Mouse (Mus musculus) gastrocnemius, adult 8-10 months (tissue): ENCODE results near the gene 2410131K14Rik. TPM values are rescaled to one million over a fixed set of nuclear protein-coding genes. Genes with fewer than 3 reads are reported as not detected.

Experiments
- DNase-seq, 2 experiments: peaks; one replicate each; pipeline ENCODE4 v3.0.0; 2022; ENCODE audit warnings: low spot score in 2 of 2
- total RNA-seq, 4 experiments: library from RNA; stranded (reverse); gene quantifications; 2 replicates each; pipeline ENCODE4 v1.2.4; 2022

2410131K14Rik gene
- total RNA-seq, 4 experiments from 2014 or later, result 3.6 to 5.9 (median 4.9) TPM

GRCm38 (mm10) chr5:118310389-118310788, 65.4 kb downstream of the 2410131K14Rik start:
- DNase-seq, result no peak

- no peak for DNase-seq
Observed at GRCm38 (mm10) chr5:118311251-118311650, 66.2 kb downstream of the 2410131K14Rik start.

GRCm38 (mm10) chr5:118313766-118314165, 68.7 kb downstream of the 2410131K14Rik start:
- no peak for DNase-seq

Other genes with a start within 250 kb of the 2410131K14Rik start
- 1 to 10 TPM in 1 of 4 experiments, under 1 TPM in 2, not detected in 1; 0.41 to 1.3 (median 0.75) TPM for gene Tesc, start 217.5 kb upstream of the 2410131K14Rik start, total RNA-seq
- gene Fbxw8, start 89.8 kb upstream of the 2410131K14Rik start, total RNA-seq, result 10 to 100 TPM; 17.7 to 23.7 (median 19.0) TPM
- gene Hrk, start 80.6 kb upstream of the 2410131K14Rik start, total RNA-seq, result under 1 TPM in 3 of 4 experiments, not detected in 1; 0.05 to 0.16 (median 0.11) TPM
- gene Rnft2, start 111 bp upstream of the 2410131K14Rik start, total RNA-seq, result 1 to 10 TPM in 2 of 4 experiments, under 1 TPM in 2; 0.65 to 1.6 (median 1.0) TPM